Mouse (Mus musculus) ES-E14 (cell line): ENCODE data around the gene St8sia1. TPM values are rescaled to one million over a fixed set of nuclear protein-coding genes. Genes with fewer than 3 reads are reported as not detected.

ENCODE experiments used
- DNase-seq: peaks from one replicate; pipeline ENCODE4 v3.0.0-alpha.2; 2013; ENCODE audit warnings: low read depth, low spot score
- H3K27ac ChIP-seq: 2 replicates; pipeline ENCODE4 v1.5.1; 2012; ENCODE audit warnings: low read depth, mild to moderate bottlenecking, low read length, moderate library complexity, mixed read lengths; ENCODE audit not compliant: poor library complexity, insufficient read depth, severe bottlenecking
- H3K36me3 ChIP-seq: 2 replicates; pipeline ENCODE4 v1.6.1; 2012; ENCODE audit warnings: mild to moderate bottlenecking, low read length, moderate library complexity, mixed read lengths; ENCODE audit not compliant: control insufficient read depth, poor library complexity, insufficient read depth, severe bottlenecking
- H3K4me1 ChIP-seq, 2 experiments: fragments of 150-350 bp in 1 of 2; sonication (generic) in 1 of 2; 2 replicates each; pipeline ENCODE4 v1.6.1; 2012; ENCODE audit warnings: low read length in 2 of 2, mild to moderate bottlenecking in 1 of 2, mixed read lengths in 1 of 2; ENCODE audit not compliant: control insufficient read depth in 2 of 2, insufficient read depth in 2 of 2, poor library complexity in 1 of 2
- H3K4me3 ChIP-seq, 2 experiments: fragments of 150-350 bp in 1 of 2; sonication (generic) in 1 of 2; 2 replicates each; pipeline ENCODE4 v1.5.1; 2012; ENCODE audit warnings: low read length in 2 of 2, low read depth in 1 of 2, mild to moderate bottlenecking in 1 of 2, mixed read lengths in 1 of 2; ENCODE audit not compliant: insufficient read depth in 1 of 2, poor library complexity in 1 of 2, severe bottlenecking in 1 of 2
- H3K9ac ChIP-seq: 2 replicates; pipeline ENCODE4 v1.6.1; 2012; ENCODE audit warnings: low read depth, mild to moderate bottlenecking, low read length, mixed read lengths; ENCODE audit not compliant: poor library complexity, insufficient read depth, severe bottlenecking
- H3K9me3 ChIP-seq: fragments of 150-350 bp; sonication (generic); 2 replicates; pipeline ENCODE4 v1.6.1; 2012; ENCODE audit warnings: low read depth, mild to moderate bottlenecking, low read length; ENCODE audit not compliant: control insufficient read depth, insufficient read depth
- CHD2 ChIP-seq: IDR thresholded peaks from 2 replicates; pipeline ENCODE4 v1.6.1; 2014; ENCODE audit warnings: mild to moderate bottlenecking, low read depth, low read length, inconsistent platforms
- HCFC1 ChIP-seq: IDR thresholded peaks from 2 replicates; pipeline ENCODE4 v1.6.1; 2012; ENCODE audit warnings: low read length, inconsistent platforms, borderline replicate concordance; ENCODE audit not compliant: insufficient read depth
- MAFK ChIP-seq: IDR thresholded peaks from 2 replicates; pipeline ENCODE4 v1.6.1; 2014; ENCODE audit warnings: mild to moderate bottlenecking, low read depth, low read length, inconsistent platforms; ENCODE audit not compliant: insufficient read depth
- ZC3H11A ChIP-seq: IDR thresholded peaks from 2 replicates; pipeline ENCODE4 v1.6.1; 2012; ENCODE audit warnings: low read depth, mild to moderate bottlenecking, inconsistent platforms, low read length, borderline replicate concordance
- ZNF384 ChIP-seq: IDR thresholded peaks from 2 replicates; pipeline ENCODE4 v1.6.1; 2012; ENCODE audit warnings: low read depth, low read length, inconsistent platforms
- in situ Hi-C, 2 experiments: fragments of 600-800 bp; cut with MboI; formaldehyde crosslinking; loops; one replicate each; pipeline ENCODE4 v1.15.1; 2025; ENCODE audit warnings: low sequenced_read_pairs in 2 of 2, inconsistent platforms in 1 of 2; ENCODE audit not compliant: unreplicated experiment in 2 of 2
- total RNA-seq: library from RNA; depleted of rRNA; stranded (reverse); fragments of 300-350 nt; gene quantifications from 2 replicates; pipeline ENCODE4 v1.2.3, GENCODE M21; 2012

St8sia1 gene
- total RNA-seq, 1 experiment = 8.2 TPM

GRCm38 (mm10) chr6:142793468-142793867 lies 170.8 kb downstream of the St8sia1 start:
- TF ChIP-seq HCFC1 (no peak), CHD2 (no peak), ZC3H11A (no peak), MAFK (no peak), ZNF384 (no peak)
- Histone ChIP-seq H3K9ac (no peak overlapping the region), H3K27ac (no peak overlapping the region), H3K4me3 (no peak overlapping the region), H3K4me1 (0 out of 4 replicates have a peak, but pooled peaks cover 0 to 2% of the 10 kb centered on the region in 2 experiments), H3K9me3 (no peaks in the 10 kb centered on the region), H3K36me3 (no peaks in the 10 kb centered on the region)
- DNase-seq = no peak
- in situ Hi-C loops = no loop called here

GRCm38 (mm10) chr6:142792241-142792968 lies 171.8 kb downstream of the St8sia1 start:
- no peak for DNase-seq
- H3K27ac ChIP-seq = no peak overlapping the region
- no peak overlapping the region for H3K9ac ChIP-seq
- in situ Hi-C loops = no loop called here
- H3K36me3 ChIP-seq = no peaks in the 10 kb centered on the region
- H3K4me1 ChIP-seq = peaks cover 0 to 4% of the 10 kb centered on the region in 2 experiments; a peak in 1 of 4 replicates
- no peaks in the 10 kb centered on the region for H3K9me3 ChIP-seq
- TF ChIP-seq CHD2 = no peak
- no peak for TF ChIP-seq HCFC1
- no peak for TF ChIP-seq MAFK
- TF ChIP-seq ZC3H11A = no peak
- TF ChIP-seq ZNF384 = no peak
- no peak overlapping the region for H3K4me3 ChIP-seq

- in situ Hi-C loops = no loop called here
- H3K9ac ChIP-seq = no peak overlapping the region
- no peak for DNase-seq
- no peak overlapping the region for H3K4me3 ChIP-seq
- H3K36me3 ChIP-seq = no peaks in the 10 kb centered on the region
- TF ChIP-seq ZC3H11A (no peak), CHD2 (no peak), MAFK (no peak), HCFC1 (no peak), ZNF384 (no peak)
- H3K27ac ChIP-seq = no peak overlapping the region
- no peaks in the 10 kb centered on the region for H3K9me3 ChIP-seq
- H3K4me1 ChIP-seq = peaks cover 0 to 4% of the 10 kb centered on the region in 2 experiments; a peak in 1 of 4 replicates
Observed at GRCm38 (mm10) chr6:142789736-142790135, 174.5 kb downstream of the St8sia1 start.

- Histone ChIP-seq H3K27ac (no peak overlapping the region), H3K9ac (no peak overlapping the region), H3K4me1 (peaks cover 0 to 6% of the 10 kb centered on the region in 2 experiments; a peak in 1 of 4 replicates), H3K9me3 (no peaks in the 10 kb centered on the region), H3K36me3 (no peaks in the 10 kb centered on the region), H3K4me3 (peak overlapping the region; percentile 46 to 67; a peak in 3 of 4 replicates)
- DNase-seq = peak; percentile 85
- TF ChIP-seq CHD2 (no peak), ZC3H11A (no peak), HCFC1 (no peak), ZNF384 (no peak), MAFK (no peak)
- in situ Hi-C loops = no loop called here
Observed at GRCm38 (mm10) chr6:142788042-142788987, 175.9 kb downstream of the St8sia1 start.
